Mouse (Mus musculus): ENCODE data around the gene Phykpl.

The Phykpl gene

GRCm38 (mm10) chr11:51644217-51644616 lies 59.7 kb downstream of the Phykpl start:
- DNase-seq (ENCODE audit: low spot score in 2 of 2): no peak

- DNase-seq (ENCODE audit: low spot score in 2 of 2): no peak
Measured at GRCm38 (mm10) chr11:51645293-51645692, 60.7 kb downstream of the Phykpl start.

DNA sequence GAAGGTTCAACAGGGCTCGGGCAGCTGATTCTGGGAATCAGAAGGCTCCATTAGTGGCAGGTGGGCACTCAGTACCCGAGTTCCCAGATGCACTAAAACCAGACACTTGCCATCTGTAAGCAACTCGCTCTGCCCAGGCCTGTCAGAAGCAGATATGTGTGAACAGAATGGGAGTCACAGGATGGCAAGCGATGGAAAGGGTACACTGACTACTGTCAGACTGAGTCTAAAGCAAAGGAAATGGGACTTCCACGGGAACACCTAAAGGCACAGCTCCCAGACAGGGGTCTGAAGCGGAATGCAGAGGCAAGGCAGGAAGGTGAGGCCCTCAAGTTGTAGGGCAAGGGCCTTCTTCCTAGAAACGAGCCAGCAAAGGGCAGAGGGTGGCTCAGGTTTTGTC lies 61.7 kb downstream of the Phykpl start:
- no peak for DNase-seq (ENCODE audit: low spot score in 2 of 2)

GRCm38 (mm10) chr11:51646751-51647667 lies 62.5 kb downstream of the Phykpl start:
- DNase-seq (ENCODE audit: low spot score in 2 of 2): no peak

DNA sequence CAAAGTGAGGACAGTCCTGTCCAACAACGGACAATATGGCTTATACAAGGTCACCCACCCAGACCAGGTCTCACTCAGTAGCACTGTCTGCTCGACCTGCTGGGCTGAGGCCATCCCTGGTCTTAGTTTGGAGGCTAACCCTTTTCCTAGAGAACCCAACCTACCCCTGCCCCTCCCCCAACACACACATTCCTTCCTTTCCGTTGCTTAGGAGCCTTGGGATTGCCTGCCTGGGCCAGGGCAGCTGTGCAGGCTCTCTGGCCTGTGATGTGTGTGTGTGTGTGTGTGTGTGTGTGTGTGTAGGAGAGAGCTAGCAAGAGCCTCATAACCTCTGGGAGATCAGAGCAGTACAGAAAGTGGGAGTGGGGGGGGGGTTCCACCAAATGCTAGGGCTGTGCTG lies 64.0 kb downstream of the Phykpl start:
- no peak for DNase-seq (ENCODE audit: low spot score in 2 of 2)

- DNase-seq (ENCODE audit: low spot score in 2 of 2): no peak
Measured at GRCm38 (mm10) chr11:51649111-51649888, 64.7 kb downstream of the Phykpl start.

GRCm38 (mm10) chr11:51649889-51650199 lies 65.3 kb downstream of the Phykpl start:
- DNase-seq (ENCODE audit: low spot score in 2 of 2): no peak

DNA sequence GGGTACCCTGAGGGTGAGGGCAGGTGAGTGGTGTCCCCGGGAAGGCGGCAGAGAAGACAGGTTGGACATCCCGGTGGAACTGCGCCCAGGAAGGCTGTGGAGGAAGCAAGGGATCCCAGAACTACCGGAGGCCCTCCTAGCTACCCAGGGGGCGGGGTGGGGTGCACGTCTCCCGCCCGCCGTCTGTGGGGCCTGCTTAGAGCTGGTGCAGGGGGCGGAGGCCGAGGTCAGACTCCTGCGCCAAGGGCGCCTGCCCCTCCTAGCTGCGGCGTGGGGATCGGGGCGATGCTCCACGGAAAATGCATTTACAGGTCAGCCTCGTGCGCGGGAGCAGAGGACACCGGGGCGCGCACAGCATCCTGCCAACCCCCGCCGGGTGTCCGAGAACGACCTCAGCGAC lies 65.7 kb downstream of the Phykpl start:
- DNase-seq (ENCODE audit: low spot score in 2 of 2): no peak

DNA sequence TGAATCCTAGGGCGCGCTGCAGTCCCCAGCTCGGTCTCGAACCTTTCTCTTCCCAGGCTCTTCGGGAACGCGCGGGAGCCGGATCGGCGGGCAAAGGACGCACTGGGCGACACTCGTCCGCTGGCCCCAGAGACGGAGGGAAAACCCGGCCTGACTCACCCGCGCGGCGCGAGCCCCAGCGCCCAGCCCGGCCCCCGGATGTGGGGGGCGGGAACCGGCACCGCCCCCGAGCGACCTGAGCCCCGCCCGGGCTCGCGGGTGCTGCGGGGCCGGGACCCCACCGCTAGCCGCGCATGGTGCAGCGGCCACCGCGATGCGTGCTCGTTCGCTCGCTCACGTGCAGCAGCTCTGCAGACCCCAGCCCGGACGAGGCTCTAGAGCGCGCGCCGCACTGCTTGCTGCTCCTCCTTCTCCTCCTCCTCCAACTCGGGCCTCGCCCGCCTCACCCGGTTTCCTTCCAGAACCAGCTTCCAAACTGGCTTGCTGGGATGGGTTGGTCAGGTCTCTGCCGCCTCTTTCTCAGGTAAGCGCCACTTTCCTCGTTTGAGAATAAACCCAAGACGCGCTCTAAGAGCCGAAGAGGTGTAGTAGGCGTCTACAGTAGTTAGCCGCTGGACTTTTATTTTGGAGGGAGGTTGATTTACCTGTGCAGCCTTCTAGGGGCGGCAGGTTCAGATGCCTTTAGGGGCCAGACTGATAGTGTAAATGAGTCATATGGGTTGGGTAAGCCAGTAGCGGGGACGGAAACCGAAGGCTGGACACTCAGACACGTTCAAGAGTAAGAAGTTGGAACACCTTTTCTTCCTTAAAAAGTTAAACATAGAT lies 66.3 kb downstream of the Phykpl start, which contains the start of the genes N4bp3 and D930048N14Rik:
TSS of gene N4bp3 (minus strand) at position 152 of the 825 bp plus-strand sequence.
TSS of gene D930048N14Rik (plus strand) at position 264 of the 825 bp plus-strand sequence.
- peak; percentile 71 to 79 for DNase-seq (ENCODE audit: low spot score in 2 of 2)

- no peak for DNase-seq (ENCODE audit: low spot score in 2 of 2)
Measured at GRCm38 (mm10) chr11:51652889-51653418, 68.4 kb downstream of the Phykpl start.

- DNase-seq (ENCODE audit: low spot score in 2 of 2): no peak
Measured at GRCm38 (mm10) chr11:51653736-51654135, 69.2 kb downstream of the Phykpl start.
